Mouse (Mus musculus) testis, adult 2 months (tissue): ENCODE measurements around the gene Skp2.

Source experiments
- CTCF ChIP-seq: fragments of 200-500 bp; IDR thresholded peaks from 2 replicates; pipeline ENCODE4 v1.5.1; 2012; ENCODE audit warnings: low read depth, mild to moderate bottlenecking, inconsistent platforms, low read length, moderate library complexity; ENCODE audit not compliant: control insufficient read depth, insufficient read depth, insufficient replicate concordance
- POLR2A ChIP-seq: fragments of 200-500 bp; IDR thresholded peaks from 2 replicates; pipeline ENCODE4 v1.6.1; 2012; ENCODE audit warnings: low read depth, mild to moderate bottlenecking, inconsistent platforms, low read length, moderate library complexity; ENCODE audit not compliant: control insufficient read depth

- no peak for TF ChIP-seq CTCF
- TF ChIP-seq POLR2A, result no peak
Measured at GRCm38 (mm10) chr15:9114599-9114998, 40.6 kb downstream of the Skp2 start.
